Mouse (Mus musculus) induced T-regulatory cell, adult 2 months (primary cell): ENCODE measurements around the gene Mesp1.
"Not testable (repeated sequence)": the region's sequence is repeated elsewhere in the genome, so short reads cannot be mapped to it uniquely, and the experiment has no call there.

ENCODE experiments used
- DNase-seq: peaks from one replicate; pipeline ENCODE4 v3.0.0-alpha.2; 2012; ENCODE audit warnings: low read depth

Mesp1 gene

GRCm38 (mm10) chr7:79789812-79790211 lies 3.8 kb downstream of the Mesp1 start:
- DNase-seq, result not testable (repeated sequence)

DNA sequence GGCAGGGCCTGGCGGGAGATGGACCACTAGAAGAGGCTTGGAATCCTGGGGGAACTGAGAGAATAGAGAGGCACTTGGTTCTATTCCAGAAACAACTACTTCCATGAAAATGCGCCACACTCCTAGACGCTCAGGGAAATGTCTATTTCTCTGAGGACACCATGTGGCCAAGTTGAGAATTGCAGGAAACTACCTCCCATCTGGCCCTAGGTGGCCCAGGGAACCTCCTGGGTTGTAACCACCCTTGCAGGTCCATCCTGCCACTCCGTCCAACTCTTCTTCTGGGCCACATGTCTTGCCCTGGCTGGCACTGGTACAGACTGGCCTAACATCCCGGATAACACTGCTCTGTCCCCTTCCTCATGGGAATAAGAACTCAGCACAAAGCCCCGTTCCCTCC lies 7.3 kb downstream of the Mesp1 start:
- DNase-seq, result peak; percentile 77

- no peak for DNase-seq
Measured at GRCm38 (mm10) chr7:79782516-79782855, 11.1 kb downstream of the Mesp1 start.

- no peak for DNase-seq
Measured at GRCm38 (mm10) chr7:79781826-79782515, 11.6 kb downstream of the Mesp1 start.

DNA sequence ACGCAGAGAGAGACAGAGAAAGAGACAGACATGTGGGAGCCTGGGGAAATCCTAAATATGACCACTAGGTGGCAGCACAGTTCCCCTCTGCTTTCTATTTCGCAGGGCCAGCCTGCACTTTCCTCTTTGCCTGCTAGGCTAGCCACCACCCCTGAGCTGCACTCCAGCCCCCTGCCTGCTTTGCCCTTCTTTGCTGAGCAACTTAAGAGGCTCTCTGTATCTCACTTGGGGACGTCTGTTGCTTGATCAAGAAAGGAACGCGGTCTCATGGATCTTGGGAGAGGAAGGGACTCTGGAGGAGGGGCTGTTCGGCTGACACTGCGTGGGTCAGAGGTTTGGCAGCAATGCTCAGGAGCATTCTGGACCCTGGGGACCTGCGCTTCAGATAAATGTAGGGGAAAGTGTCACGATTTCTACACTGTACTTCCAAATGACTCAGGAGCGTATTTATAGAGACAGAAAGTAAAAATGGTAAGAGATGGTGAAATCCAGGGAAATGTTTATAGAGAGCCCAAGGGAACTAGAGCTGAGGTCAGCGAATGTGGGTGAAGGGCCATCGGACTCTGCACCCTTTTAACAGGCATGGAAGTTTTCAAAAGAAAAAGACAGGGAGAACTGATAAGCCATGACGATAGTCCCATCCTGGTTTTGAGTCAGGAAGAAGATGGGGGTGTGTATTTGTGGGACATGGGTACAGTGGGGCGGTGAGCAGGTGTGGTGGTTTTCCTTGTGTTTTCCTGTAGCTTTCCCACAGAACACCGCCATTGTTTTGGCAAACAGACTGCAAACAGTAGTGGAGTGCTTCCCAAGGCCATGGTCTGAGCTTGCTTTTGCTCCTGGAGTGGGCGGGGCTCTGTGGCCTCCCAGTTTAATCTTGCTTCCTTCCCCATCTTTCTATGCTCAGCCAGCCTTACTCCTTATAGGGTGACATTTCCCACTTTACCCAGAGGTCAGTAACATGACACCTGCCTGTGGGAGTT lies 12.7 kb downstream of the Mesp1 start:
- DNase-seq, result peak; percentile 83

DNA sequence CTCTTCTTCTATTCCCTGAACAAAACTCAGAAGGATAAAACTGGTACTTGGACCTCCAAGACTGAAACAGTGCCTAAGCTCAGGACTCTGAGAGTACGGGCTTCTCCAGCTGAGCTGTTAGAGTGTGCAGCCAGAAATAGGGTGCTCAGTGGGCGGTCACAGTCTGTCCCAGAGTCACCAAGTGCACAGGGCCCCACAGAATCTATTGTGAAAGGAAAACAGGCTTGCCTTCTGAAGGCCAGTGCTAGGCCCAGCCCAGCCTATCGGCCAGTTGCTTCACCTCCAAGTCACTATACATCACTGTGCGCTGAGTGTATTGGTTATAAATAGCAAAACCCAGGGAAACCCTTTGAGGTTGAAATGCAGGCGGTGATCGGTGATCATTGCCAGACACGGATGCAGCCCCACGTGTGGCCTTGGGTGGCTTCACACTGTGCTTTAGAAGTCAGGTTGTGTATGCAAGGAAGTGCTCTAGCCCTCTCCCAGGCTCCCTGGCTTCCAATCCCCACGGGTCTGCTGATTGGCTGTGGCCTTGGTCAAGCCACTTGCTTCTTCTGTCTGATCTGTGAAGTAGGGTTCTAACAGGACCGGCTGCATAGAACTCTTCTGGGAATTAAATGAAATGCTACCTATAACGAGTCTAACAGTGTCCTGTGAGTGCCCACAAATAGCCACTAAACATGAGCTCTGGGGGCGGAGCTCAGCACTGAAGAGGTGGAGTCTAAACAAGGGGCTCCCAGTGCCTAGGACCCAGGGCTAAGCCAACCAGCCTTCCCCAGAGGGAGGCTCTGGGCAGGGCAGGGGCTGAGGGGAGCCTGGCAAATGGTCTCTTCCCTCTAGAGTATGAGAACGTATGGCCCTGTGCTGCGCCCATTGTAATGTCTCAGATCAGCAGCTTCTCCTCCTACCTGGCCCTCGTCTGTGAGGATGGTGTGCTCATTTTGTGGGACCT lies 21.8 kb downstream of the Mesp1 start:
- no peak for DNase-seq

GRCm38 (mm10) chr7:79769664-79770063 lies 23.9 kb downstream of the Mesp1 start:
- DNase-seq, result no peak

- DNase-seq, result no peak
Measured at GRCm38 (mm10) chr7:79765991-79766390, 27.6 kb downstream of the Mesp1 start.

- DNase-seq, result no peak
Measured at GRCm38 (mm10) chr7:79762106-79762505, 31.5 kb downstream of the Mesp1 start.

DNA sequence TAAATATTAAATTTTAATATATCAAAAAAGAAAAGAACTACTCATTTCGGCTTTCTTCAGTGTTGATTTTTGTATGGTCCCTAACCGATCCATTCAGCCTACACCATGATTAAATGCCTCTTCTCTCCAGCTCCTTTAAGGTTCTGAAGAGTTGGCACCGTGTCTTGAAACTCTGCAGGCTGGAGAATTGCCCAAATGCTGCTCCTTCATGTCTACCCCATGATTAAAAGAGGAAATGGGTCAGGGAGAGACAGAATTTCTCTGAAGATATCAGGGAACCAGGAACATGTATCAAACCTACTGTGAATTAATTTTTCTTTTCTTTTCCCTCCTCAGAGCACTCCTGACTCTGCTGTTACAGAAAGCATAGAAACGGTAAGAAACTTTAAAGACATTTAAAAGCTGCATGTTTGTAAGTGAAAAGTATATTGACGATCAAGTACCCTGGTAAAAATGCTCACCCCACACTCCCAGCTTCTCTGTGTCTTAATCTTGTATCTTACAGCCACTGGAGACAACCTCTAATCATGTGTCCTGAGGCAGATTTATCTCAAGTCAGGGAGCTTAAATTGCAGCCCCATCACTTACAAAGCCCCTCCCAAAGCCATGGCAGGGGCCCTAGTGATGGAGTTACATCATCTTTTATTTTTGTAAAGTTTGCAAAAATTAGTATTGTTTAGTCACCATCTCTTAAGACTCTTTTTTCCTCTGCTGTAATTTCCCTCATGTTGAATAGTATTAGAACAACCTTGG lies 32.3 kb downstream of the Mesp1 start:
- DNase-seq, result no peak

GRCm38 (mm10) chr7:79759766-79760165 lies 33.8 kb downstream of the Mesp1 start:
- DNase-seq, result peak; percentile 74

DNA sequence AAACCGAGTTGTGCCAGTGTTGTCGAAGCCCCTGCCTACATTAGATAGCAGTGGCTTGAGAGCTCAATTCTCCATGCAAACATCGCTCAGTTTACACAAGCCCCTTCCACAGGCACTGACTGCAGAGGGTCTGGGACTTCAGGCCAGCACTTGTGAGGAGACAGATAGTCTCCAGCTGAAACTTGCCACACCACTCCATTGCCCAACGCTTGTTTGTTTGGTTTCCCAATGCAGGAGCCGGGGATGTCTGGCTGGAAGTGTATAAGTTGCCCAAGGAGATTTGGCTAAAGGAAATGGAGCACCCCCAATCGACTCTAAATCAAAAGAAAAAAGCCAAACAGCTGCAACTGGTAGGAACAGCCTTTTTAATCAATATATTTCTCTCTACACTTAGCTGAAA lies 35.4 kb downstream of the Mesp1 start:
- no peak for DNase-seq

- DNase-seq, result peak; percentile 35
Measured at GRCm38 (mm10) chr7:79756334-79756733, 37.3 kb downstream of the Mesp1 start.

DNA sequence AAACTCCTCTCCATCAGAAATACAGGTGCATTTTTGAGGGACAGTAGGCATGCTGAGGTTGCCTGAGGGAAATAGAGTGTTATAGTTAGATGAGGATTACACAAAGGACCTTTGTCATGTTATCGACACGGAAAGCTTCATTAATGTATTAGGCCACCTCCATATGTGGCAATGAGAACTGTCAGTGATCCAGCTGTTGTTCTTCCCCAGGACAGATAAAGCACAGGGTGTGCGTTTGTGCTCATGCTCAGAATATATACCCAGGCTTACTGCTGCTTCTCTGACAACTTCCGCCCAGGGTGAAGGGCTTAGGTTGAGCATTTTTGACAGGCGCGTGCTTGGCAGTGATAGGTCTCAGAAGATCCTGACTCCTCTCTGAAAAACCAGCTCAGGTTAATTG lies 44.1 kb downstream of the Mesp1 start:
- no peak for DNase-seq

GRCm38 (mm10) chr7:79747659-79748058 lies 45.9 kb downstream of the Mesp1 start:
- DNase-seq, result no peak

DNA sequence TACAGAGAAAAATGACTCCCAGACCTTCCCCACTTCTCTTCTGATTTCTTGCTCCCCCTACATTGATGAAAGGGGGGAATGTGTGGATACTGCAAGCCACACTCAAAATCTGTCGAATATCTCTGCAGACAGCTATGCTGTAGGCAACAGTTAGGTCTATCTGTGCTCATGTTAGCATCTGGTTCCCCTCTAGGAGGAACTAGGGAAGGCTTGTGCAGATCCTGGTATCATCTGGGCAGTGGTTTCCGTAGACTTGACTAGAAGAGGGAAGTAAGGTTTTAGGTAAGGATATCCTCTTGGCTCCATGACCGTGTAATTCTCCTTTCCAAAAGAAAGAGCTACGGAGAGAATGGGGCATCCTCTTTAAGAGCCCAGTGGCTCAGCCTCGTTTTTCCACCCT lies 49.0 kb downstream of the Mesp1 start:
- DNase-seq, result no peak

GRCm38 (mm10) chr7:79744051-79744450 lies 49.5 kb downstream of the Mesp1 start:
- DNase-seq, result no peak

- peak; percentile 92 for DNase-seq
Measured at GRCm38 (mm10) chr7:79742659-79743536, 50.7 kb downstream of the Mesp1 start, which contains the start of the genes Pex11a and Wdr93. Gene Pex11a (minus strand): TSS chr7:79743131. Gene Wdr93 (plus strand): TSS chr7:79743163.

- DNase-seq, result peak; percentile 20
Measured at GRCm38 (mm10) chr7:79742277-79742658, 51.3 kb downstream of the Mesp1 start.
